Mouse (Mus musculus) adrenal gland, adult 2 months (tissue): ENCODE results near the gene Rgs7. TPM values are rescaled to one million over a fixed set of nuclear protein-coding genes. Genes with fewer than 3 reads are reported as not detected.

Source experiments
- DNase-seq: peaks from one replicate; pipeline ENCODE4 v3.0.0; 2021
- polyA plus RNA-seq: library from polyadenylated mRNA; depleted of rRNA; stranded (reverse); fragments of >200 nt; gene quantifications from 2 replicates; pipeline ENCODE4 v1.2.3, GENCODE M21; 2012
- total RNA-seq, 2 experiments: library from RNA; stranded (reverse); gene quantifications; 2 replicates each; pipeline ENCODE4 v1.2.3; 2021

The Rgs7 gene
- total and polyA plus RNA-seq, 3 experiments = 2.1 to 22.3 (median 22.3) TPM

DNA sequence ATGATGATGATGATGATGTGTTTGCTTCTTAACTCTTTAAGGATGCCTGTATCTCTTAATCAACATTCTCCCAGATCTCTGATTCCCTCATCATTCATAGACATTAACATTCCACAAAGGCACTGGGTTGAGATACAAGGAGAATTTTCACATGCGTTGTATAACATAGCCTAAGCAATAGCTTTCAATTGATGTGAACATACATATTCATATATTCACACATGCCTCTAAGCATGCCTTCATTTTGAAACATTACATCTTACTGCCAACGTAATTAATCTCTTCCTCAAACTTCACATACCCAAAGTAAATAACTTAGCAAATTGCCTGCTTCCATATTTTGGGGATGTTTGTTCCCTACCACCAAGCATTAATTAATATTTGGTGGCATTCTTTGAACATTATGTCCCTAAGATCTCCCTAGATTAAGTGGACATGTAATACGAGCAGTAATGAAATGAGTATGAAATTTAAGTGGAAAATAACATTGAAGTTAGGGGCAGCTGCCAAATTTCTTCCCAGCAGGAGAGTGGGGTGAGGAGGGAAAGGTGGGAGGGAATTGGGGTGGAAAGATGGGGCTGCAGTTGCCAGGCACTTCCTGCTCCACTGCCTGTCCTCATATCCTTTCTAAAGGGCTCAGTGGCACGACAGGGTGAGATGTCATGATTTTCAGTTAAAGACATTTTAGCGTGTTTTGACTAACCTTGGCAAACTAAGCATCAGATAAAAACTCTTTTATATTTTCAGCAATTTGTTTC lies 317.2 kb downstream of the Rgs7 start:
- no peak for DNase-seq

DNA sequence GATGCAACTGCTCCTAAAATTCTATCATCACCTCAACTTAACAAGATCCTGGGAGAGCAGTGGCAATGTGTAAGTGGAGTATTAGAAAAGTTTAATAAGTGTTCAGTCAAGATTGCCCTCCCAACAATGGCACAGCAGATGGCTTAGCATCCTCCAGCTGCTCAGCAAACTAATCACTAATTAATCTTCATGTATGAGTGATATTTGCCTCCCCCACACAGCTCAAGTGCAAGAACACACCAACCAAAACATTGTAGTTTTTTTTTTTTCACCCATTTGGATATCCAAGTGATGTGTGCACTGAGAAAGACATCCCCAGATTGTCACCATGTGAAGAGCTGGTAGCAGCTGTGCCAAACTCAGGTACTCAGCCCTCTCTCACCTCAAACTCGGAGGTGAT lies 336.8 kb downstream of the Rgs7 start:
- no peak for DNase-seq

DNA sequence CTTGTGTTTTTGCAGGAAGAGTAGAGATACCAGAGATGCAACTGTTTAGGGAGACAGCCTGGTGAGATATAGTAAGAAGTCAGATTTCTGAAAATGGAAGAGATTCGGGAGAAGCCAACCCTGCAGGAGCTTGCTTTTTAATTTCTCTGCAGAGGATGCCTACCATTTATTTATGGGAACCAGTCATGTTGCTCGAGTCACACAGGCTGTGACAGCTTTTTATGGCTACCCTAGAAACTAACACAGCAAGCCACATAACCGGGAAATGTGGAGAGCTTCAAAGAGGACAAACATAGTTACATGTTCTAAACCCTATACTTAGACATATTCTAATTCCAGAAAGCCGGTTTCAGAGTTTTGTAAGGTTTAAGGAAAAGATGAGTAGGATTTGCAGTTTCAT lies 349.2 kb downstream of the Rgs7 start:
- DNase-seq = no peak

DNA sequence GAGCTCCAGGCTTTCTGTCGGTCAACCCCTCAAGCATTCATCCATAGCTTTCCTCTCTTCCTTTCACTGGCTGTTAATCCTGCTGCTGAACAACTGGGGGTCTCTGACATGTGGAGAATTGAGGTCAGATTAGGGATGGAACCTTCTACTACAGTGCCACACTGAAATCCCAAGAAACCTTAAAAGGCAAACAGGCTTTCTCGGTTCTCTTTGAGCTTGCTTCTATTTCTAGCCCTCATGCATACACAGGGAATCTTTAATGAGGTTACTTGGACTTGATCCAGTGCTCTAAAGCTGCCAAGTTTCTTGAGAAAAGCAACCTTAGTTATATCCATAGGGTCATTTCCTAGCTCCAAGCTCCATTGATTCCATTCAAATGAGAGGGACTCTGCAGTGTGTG lies 363.8 kb downstream of the Rgs7 start:
- DNase-seq = no peak

DNA sequence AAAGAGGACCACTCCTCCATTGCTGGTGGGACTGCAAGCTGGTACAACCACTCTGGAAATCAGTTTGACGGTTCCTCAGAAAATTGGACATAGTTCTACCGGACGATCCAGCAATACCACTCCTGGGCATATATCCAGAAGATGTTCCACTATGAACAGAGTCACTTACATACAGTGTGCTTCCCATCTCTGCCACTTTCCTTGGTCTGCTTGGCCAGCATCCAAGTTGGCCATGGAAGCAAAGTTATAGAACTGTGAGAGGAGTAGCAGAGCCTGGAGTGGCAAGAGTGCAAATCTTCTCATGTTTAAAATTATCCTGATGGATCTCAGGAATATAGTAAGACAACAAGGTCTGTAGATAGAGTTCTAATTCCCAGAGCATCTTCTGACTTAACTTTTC lies 367.9 kb downstream of the Rgs7 start:
- DNase-seq = no peak

DNA sequence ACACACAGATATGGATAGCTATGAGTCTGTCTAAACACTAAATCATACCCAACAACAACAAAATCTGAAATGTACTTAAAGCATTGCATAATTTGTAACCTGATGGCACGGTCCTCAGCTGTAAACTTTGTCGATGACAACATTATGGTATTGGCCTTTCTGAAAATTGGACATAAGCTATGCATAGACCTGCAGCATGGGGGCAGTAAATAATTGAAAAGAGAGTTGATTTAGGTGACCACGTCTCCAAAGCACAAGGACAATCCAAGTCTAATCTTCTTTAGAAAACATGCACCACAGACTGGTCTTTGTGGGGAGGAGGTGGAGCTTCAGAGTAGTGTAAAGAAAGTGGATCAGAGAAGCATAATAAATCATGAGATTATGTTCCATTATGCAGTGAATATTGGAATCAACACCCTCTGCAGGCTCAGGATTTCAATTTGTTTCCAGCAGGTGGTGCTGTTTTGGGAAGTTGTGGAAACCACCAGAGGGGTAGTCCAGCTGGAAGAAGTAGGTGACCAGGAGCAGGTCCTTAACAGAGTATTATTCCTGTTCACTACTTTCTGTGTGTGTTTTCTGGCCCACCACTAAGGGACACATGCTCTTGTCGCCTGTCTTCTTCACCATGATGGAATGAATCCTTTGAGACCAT lies 373.3 kb downstream of the Rgs7 start:
- peak; percentile 15 for DNase-seq

DNA sequence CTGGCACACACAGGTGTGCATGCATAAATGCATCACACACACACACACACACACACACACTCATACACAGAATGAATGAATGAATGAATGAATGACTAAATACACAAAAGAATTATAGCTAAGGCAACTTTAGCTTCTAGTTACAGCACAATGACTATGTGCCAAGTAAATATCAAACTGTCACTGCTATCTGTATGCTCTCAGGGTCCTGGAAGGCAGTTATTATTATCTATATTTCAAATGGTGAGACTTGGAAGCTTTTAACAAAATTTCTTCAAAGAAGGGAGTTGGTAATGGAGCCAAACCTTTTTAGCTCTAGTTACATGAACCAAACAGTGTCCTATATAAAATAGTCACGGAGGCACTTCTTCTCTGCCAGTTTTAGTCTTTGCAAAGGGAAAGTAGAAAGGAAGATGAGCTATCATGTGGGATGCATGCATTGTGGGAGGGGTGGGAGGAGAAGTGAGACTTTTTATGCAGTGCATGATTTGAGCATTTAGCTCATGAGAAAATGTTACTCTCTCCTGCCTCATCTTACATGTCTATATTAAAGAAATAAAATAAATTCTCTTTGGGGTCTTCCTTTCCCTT lies 383.9 kb downstream of the Rgs7 start:
- DNase-seq = no peak

DNA sequence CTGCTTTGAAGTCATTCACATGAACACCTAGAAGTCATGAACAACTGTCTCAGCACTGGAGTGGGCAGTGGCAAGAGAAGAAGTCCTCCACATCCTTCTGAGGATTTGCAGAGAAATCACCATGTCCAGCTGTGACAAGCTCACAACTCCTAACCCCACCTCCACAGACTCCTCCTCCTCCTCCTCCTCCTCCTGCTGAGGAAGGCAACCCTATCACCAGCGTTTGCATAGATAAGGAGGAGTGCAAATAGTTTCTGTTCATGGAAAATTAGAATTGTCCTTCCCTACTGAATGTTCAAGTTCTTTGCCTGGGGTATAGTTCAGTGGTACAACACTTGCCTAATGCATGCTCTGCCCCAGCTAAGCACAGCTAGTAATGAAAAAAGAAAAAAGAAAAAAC lies 386.0 kb downstream of the Rgs7 start:
- DNase-seq = no peak

DNA sequence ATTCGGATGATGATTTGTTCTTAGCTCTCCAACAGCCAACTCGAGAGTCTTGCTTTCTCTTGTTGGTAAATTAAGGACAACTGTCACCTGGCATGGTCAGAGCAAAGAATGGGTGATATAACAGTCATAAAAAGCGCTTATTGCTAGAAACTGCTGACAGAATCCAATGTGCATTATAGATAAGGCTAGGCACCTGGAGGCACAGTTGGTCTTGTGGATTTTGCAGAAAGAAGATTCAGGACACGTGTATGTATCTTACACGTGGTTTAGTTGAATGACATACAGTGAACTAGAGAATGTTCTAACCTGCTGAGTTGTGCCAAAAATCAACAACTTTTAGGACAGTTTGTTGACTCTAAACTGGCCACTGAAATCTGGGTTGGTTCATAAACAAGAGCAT lies 386.9 kb downstream of the Rgs7 start:
- DNase-seq = no peak

DNA sequence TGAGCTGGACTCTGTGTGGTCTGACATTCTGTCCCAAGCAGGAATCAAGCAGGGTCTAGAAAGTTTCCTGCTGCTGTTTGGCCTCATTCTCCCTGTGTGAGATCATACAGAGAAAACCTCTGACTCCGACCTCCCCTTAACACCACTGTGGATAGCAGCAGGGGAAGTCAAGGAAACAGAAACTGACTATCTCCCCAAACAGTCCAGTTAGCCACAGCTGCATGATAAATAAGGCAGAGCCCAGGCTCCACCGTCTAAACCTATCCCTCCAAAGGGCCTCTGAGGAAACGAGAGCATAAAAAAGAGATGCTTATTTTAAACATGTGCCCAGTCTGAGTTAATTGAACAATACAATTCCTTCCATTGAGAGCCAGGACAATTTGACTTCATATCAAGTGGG lies 395.3 kb downstream of the Rgs7 start:
- DNase-seq = no peak

DNA sequence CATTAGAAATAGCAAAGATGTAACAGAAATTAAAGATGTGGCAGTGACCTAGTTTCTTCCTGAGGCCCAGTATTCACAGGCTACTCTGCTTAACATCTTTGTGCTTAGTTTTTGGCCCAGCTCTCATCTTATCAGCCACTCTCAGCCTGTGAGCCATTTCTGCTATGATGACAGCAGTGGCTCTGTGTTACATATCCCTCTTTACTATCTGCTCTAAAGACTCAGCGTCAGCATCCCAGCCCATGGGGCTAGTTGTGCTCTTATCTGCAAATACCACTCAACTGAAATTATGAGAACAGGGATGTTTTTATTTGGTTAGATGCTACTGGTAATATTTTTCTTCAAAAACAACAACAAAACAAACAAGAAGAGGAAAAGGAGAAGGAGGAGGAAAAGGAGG lies 410.2 kb downstream of the Rgs7 start:
- DNase-seq = no peak

DNA sequence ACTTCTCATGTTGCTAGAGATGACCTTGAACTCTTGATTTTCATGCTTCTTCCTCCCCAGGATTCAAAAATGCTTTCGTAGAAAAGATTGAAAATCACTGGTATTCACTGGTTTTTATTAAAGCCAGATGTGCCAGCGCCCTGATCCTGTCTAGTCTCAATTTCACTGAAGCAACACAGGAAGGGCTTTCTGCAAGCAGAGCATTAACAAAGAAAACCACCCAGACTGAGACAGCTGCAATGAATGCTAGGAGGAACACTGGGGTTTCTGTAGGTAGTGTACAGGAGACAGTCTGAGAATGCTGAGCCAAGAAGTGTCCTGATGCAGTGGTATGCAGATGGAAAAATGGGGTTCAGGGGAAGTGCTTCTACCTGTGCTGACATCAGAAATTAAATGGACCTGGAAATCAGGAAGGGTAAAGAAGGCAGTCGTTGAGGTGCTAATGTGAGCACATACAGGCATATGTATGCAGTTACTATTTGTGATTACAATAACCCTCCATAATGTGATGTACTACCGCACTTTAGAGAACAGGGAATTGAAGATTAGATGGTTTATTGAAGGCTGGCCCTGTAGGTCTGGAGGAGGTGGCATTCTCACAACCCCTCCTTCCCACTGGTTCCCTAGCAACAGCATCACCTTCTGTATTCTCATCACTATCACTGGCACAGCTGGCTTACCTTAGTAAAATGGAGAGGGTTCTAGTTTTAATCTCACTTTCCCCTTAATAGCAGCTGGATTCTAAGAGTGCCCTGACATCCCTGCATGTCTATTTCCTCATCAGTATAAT lies 412.3 kb downstream of the Rgs7 start:
- no peak for DNase-seq

DNA sequence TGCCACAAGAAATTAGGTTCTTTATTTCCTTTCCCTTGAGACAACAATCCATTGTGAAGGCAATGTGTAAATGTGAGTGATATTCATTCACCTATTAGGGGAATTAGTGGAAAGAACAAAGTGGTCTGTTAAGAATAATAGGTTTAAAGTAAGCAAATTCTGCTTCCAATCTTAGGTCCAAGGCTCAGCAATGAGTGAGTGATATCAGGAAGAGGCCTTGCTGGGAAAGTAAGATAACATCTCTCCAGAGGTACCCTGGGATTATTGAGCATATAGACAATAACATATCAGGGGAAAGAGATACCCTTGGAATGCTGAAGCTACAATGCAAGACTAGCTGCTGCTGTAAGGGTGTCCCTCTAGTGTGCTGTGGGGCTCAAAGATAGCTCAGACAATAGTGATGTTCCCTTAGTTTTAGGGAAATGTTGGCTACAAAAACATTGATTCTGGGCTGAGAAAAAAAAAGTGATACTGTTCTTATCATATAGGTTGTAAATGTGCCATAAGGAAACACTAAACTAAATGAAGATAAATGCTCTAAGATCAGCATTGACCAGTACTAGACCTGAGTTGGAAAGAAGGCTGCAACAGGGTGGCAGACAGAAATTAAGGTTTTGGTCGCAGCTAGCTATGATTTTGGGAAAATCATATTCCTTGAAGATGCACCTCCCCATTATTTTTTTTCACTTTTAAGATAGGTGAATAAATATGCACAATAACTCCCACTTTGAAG lies 418.6 kb downstream of the Rgs7 start:
- no peak for DNase-seq

DNA sequence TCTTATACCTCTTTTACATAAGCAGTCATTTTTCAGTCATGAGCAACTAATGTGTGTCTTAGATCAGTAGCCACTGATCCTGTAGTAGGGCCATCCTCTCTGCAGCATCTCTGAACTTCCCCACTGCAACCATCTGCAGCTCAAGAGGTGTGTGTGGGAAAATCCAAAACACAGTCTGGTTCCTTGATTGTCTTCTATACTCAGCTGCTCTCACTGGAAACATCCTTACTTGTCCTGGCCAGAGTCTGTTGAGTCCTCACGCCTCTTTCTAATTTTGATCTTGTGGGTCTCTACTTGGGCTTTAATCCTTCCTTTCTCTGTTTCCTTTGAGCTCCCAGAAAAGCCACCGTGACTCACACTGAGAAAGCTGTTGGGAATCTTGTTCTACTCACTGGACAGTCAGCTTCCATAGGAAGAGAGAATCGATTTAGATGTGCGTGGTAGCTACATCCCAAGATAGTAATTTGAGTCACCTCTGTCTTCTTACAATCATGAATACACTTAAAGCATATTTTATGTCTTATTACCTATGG lies 422.5 kb downstream of the Rgs7 start:
- DNase-seq = no peak

DNA sequence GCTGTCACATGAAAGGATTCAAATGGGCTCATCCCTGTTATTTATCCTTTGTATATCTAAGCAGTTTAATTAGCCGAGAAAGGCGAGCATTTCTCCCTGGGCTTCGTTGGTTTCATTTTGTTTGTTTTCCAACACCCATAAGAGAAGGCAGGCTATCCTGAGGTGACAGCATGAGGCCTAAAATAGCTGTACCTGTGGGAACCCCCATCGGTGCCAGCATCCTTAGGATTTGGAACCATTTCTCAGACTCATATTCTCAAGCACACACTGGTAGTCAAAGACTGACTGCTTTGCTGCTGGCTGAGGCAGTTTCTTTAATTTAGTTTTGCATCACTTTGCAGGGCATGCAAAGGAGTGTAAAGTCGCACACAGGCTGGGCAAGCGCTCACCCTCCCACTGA lies 443.2 kb downstream of the Rgs7 start:
- DNase-seq = no peak

DNA sequence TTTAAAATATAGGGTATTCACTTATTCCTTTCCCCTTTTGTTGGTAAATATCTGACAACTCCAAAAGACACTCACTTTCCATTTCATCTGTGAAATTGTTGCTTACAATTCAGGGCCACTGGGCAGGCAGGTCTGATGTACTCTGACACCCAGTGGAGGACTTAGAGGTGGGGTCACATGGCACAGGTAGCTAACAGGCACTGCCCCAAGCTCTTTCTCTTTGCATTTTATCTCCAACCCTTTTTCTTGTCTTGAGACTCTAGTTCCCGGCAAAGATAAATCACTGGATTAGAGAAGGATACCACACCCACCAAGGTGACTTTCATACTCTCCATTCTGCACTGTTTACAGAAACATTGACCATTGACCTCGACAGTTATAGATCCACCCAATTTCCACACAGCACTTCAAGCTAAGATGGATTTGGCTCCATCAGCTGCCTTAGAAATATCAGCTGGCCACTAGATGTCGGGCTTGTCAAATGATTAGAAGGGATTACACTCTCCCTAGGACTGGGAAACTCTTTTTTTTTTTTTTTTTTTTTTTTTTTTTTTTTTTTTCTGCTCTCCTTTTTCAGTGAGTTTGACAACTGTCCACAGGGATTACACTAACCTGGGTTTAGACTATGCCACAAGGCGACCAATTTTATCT lies 451.0 kb downstream of the Rgs7 start:
- DNase-seq = peak; percentile 46

DNA sequence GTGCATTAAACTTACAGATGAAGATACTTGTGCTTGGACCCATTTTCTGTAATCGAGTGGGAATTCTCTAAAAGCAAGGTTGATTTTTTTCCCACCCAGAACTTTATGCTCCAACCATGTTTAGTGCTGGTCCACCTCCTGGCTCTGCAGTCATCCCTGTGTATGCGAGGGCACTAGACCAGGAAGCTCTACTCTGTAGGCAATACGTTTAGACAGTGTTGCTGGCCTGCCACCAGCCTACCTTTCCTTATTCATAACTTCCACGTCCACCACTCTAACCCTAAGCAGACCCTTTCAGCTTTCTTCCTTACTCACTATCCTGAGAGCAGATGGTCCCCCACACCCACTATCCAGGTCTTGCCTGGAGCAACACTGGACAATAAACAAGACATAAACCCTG lies 452.3 kb downstream of the Rgs7 start:
- DNase-seq = no peak

DNA sequence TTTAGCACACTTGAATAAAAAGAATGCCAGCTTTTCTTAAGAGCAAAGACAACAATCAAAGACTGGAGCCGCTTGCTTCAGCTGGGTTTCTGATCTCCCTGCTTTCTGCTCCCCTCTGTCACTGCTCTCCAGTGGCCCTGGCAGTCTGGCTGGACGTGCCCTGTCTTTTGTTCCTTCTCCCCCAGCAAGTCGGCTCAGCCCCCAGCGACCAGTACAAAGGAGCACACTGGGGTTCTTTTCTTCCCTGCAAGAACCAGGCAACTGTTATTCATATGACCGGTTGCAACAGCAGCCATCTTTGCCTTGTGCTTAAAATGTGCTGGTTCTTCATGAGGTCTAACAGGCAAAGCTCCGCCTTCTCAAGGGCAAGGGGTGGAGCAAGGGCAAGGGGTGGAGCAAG lies 452.7 kb downstream of the Rgs7 start:
- DNase-seq = no peak

DNA sequence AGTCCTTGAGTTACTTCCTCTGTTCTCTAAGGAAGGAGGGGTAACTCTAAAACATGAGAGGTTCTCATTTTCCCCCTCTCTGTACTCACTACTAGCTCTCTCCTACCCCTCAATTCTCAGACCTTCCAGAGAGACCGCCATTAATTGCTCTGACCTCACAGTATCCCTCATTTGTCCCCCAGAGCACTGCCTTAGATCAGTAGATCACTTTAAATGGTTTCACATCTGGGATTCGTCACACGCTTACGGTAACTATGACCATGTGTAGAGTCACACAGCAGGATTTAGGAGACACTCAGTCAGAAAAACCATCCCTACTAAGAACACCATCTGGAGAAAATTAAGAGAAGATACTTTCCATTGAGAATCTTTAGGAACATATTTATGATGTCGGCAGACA lies 456.8 kb downstream of the Rgs7 start:
- no peak for DNase-seq

DNA sequence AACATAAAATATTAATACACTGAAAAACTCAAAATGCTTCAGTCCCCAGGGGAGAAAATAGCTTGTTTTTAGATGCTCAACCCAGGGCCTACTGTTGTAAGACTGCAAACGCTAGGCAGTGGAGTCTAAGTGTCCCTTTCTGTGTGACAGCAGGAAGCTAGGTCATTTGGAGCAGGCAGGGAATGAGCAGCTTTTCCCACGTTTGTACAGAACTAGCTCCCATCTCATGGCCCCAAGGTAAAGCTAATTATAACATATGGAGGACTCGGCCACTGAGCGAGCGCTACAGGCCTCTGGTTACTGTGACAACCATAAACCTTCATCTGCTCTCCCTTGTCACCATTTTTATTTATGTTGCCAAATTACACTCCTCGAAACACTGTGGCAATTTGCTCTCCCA lies 460.3 kb downstream of the Rgs7 start:
- no peak for DNase-seq

DNA sequence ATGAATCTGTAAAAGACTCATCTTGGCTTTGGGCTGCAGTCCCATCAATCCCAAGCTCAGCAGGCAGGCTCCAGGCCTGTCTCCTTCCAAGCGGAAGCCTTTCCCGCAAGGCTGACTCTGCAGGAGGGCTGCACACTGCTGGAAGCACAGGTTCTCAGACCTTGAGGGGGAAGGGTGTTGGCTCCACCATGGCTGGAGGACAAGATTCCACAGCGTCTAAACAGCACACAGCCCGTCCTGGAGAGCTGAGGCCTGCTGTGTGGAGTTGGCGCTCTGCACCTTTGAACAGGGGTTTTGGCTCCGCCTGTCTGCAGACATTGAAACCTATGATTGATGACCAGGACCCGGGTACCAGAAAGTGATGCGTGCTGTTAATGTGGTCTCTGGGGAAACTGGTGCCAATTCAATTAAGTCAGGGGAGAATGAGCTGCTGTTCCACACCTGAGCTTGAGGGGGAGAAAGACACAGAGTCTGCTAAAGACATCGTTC lies 463.5 kb downstream of the Rgs7 start:
- no peak for DNase-seq
